Mouse (Mus musculus): Measurements from ENCODE around the gene Cass4. TPM values are rescaled to one million over a fixed set of nuclear protein-coding genes. Genes with fewer than 3 reads are reported as not detected.

Cass4 gene
- polyA plus RNA-seq, 1 experiment from 2014 or later = 0.31 TPM

DNA sequence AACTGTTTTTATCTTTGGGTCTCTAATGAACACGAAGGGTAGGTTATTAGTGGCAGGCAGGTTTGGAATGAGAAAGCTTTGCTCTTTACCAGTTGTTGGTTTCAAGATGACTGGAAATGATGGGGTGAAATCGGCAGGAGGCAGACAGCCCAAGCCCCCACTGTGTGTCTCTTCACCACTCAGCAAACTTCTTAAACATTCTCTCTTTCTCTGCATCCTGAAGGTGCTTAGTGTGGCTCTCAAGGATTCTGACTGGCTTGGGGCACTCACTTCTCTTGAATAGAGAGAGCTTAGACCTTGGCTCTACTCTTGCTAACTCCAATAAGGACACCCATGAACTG, 428 bp downstream of the Cass4 start:
- H3K27ac ChIP-seq (replicated peaks) = no peak overlapping the region

DNA sequence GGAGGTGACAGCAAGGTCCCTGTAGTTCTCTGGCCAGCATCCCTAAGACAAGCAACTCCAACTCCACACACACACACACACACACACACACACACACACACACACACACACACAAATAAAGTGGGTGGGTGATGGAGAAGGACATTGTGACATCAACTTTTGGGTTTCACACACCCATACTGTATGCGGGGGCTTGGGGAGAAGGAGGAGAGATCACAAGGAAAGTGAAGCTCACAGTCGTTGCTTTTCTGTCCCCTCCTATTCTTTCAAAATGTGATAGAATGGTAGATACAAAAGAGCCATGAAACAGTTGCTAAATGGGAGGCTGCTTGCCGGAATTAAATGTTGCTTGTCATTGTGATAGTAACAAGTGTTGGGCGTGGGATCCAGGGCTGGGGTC, 1.1 kb downstream of the Cass4 start:
- no peak overlapping the region for H3K4me2 ChIP-seq (replicated peaks)
- H3K4me3 ChIP-seq = no peak overlapping the region
- no peaks in the 10 kb centered on the region for H3K9me3 ChIP-seq
- H3K36me3 ChIP-seq = no peaks in the 10 kb centered on the region
- no peak overlapping the region for H3K9ac ChIP-seq (replicated peaks)
- no peak for ATAC-seq (ENCODE audit: low FRiP score, low read depth)
- WGBS = 80% methylated on average over 4 of the region's 4 CpGs
- peaks cover 5% of the 10 kb centered on the region; the same call in 1 of the 2 replicates for H3K4me1 ChIP-seq
- no peaks in the 10 kb centered on the region for H3K27me3 ChIP-seq
- no peak overlapping the region for H3K27ac ChIP-seq (replicated peaks)

More for the DNA sequence above, 428 bp downstream of the Cass4 start:
- Histone ChIP-seq H3K9me3 (no peaks in the 10 kb centered on the region), H3K9ac (replicated peaks) (no peak overlapping the region), H3K36me3 (no peaks in the 10 kb centered on the region), H3K27me3 (no peaks in the 10 kb centered on the region), H3K4me3 (no peak overlapping the region), H3K4me2 (replicated peaks) (no peak overlapping the region), H3K4me1 (peaks cover 5% of the 10 kb centered on the region; the same call in 1 of the 2 replicates)
- no peak for ATAC-seq (ENCODE audit: low FRiP score, low read depth)
- 72% methylated on average over 2 of the region's 2 CpGs for WGBS

DNA sequence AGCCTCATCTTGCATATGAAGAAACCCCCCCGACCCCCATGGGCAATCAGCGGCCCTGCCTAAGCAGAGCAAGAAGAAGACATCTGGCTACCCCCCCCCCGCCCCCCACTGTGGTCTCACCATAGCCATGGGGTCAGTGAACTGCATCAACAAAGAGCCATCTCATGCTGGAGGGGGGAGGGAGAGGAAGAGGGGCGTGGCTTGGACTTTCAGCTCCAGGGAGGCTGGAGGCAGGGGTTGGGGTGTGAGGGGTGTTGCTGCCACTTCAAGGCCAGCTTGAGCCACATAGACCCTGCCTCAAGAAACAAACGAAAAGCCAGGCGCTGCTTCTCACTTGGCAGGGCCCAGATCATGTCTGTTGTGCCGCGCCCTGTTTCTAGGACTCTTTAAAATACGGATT, 2.4 kb downstream of the Cass4 start:
- no peak overlapping the region for H3K4me2 ChIP-seq (replicated peaks)
- no peak overlapping the region for H3K27ac ChIP-seq (replicated peaks)
- 47% methylated on average over 9 of the region's 9 CpGs for WGBS

DNA sequence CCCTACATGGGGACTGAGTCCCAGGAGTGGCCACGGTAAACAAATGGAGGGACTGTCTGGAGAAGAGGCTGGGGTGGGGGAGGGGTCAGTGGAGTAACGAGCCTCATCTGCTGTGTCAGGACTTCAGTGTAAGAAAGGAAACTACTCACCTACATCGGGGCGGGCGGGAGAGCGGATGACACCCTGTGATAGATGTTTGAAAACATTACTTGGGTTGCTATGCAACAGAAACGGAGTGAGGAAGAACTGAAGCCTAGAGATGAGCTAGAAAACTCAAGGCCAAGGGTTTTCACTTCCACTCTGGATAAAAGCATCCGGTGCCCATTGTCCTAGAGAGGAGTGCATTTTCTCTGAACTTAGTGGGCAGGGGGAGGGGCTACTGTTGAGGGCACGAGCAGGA, 6.3 kb downstream of the Cass4 start:
- ATAC-seq (ENCODE audit: low FRiP score, low read depth) = no peak

More for the DNA sequence above, 2.4 kb downstream of the Cass4 start:
- Histone ChIP-seq H3K9me3 (no peaks in the 10 kb centered on the region), H3K4me1 (peaks cover 5% of the 10 kb centered on the region; the same call in 1 of the 2 replicates), H3K9ac (replicated peaks) (no peak overlapping the region), H3K36me3 (no peaks in the 10 kb centered on the region), H3K4me3 (no peak overlapping the region), H3K27me3 (no peaks in the 10 kb centered on the region)
- ATAC-seq (ENCODE audit: low FRiP score, low read depth) = no peak

DNA sequence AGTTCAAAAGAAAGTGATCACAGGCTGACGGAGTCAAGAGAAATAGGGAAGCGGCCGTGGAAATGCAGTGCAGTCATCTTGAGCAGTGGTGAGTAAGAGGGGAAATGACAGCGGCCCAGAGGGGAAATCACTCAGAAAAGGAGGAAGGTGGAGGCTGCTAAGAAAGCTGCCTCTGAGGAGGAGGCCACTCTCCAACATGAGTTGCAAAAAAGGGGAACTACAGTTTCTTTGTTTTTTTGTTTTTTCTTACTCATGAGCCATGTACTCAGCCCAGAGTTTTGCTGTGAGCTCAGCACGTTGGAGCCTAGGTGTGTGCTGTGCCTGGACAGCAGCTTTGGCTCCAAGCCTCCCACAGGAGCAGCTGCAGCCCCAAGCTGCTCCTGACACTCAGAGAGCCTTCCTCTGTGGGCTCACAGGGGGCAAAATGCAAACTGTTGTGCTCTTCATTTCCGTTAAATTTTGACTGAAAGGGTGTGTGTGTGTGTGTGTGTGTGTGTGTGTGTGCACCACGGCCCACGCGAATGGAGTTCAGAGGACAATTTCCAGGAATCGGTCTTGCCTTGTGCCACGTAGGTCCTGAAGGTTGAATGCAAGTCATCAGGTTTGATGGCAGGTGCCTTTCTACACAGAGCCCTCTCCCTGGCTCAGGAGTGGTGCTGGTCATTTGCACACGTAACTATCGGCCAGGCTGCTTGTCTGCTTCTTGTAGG, 7.7 kb downstream of the Cass4 start:
- no peaks in the 10 kb centered on the region for H3K36me3 ChIP-seq
- ATAC-seq (ENCODE audit: low FRiP score, low read depth) = no peak
- no peak overlapping the region for H3K4me2 ChIP-seq (replicated peaks)
- H3K4me3 ChIP-seq = no peak overlapping the region
- no peak overlapping the region for H3K27ac ChIP-seq (replicated peaks)
- no peak overlapping the region for H3K9ac ChIP-seq (replicated peaks)
- H3K4me1 ChIP-seq = no peaks in the 10 kb centered on the region
- no peaks in the 10 kb centered on the region for H3K9me3 ChIP-seq
- no peaks in the 10 kb centered on the region for H3K27me3 ChIP-seq
- 79% methylated on average over 13 of the region's 13 CpGs for WGBS

More for the DNA sequence above, 6.3 kb downstream of the Cass4 start:
- no peaks in the 10 kb centered on the region for H3K27me3 ChIP-seq
- H3K4me3 ChIP-seq = no peak overlapping the region
- no peak overlapping the region for H3K9ac ChIP-seq (replicated peaks)
- no peak overlapping the region for H3K4me2 ChIP-seq (replicated peaks)
- no peak overlapping the region for H3K27ac ChIP-seq (replicated peaks)
- H3K4me1 ChIP-seq = peaks cover 5% of the 10 kb centered on the region; the same call in 1 of the 2 replicates
- whole genome bisulfite sequencing = 42% methylated on average over 9 of the region's 9 CpGs
- H3K36me3 ChIP-seq = no peaks in the 10 kb centered on the region
- H3K9me3 ChIP-seq = no peaks in the 10 kb centered on the region

DNA sequence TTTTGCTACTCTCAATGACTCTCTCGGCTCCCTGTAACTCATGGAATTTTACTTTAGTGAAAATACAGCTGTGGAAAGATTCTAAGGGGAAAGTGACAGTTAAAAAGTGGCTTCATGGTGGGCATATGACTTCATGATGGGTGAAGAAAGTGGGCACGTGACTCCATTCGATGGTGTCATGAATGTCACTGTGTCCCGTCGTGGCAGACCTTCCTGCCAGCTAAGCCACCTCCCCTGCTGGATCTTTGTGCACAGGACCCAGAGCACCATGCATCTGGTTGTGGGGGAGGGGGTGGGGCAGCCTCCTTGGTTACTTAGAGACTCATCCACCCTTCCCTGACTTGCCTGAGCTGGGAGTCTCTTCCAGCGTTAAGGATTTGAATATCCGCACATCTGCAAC, 10.6 kb downstream of the Cass4 start:
- ATAC-seq (ENCODE audit: low FRiP score, low read depth) = no peak
- no peaks in the 10 kb centered on the region for H3K4me1 ChIP-seq
- no peak overlapping the region for H3K4me2 ChIP-seq (replicated peaks)
- H3K9me3 ChIP-seq = no peaks in the 10 kb centered on the region
- H3K9ac ChIP-seq (replicated peaks) = no peak overlapping the region
- no peak overlapping the region for H3K4me3 ChIP-seq
- no peaks in the 10 kb centered on the region for H3K27me3 ChIP-seq
- no peaks in the 10 kb centered on the region for H3K36me3 ChIP-seq
- WGBS = 64% methylated on average over 7 of the region's 7 CpGs
- H3K27ac ChIP-seq (replicated peaks) = no peak overlapping the region

DNA sequence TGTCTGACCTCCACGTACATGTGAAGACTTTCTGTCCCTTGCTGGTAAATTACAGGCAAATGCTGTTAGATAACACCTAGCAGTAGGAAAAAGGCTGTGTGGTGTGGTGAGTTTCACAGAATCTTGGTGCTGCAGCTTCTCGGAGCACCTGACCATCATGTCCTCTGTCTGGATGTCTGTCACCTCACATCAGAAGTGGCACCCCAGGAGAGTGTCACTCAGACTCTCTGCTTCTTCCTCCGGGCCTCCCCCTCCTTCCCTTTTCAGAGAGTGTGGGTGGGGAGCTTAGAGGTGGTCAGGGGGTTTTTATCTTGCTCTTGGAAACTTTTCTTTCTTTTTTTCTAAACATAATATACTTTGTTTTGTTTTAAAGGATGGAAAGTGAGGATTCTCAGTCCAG, 11.4 kb downstream of the Cass4 start:
- no peaks in the 10 kb centered on the region for H3K9me3 ChIP-seq
- no peak overlapping the region for H3K4me3 ChIP-seq
- no peaks in the 10 kb centered on the region for H3K4me1 ChIP-seq
- WGBS = 74% methylated on average over 3 of the region's 3 CpGs
- no peak overlapping the region for H3K9ac ChIP-seq (replicated peaks)
- no peak overlapping the region for H3K27ac ChIP-seq (replicated peaks)
- no peak for ATAC-seq (ENCODE audit: low FRiP score, low read depth)
- H3K36me3 ChIP-seq = no peaks in the 10 kb centered on the region
- H3K27me3 ChIP-seq = no peaks in the 10 kb centered on the region
- no peak overlapping the region for H3K4me2 ChIP-seq (replicated peaks)

DNA sequence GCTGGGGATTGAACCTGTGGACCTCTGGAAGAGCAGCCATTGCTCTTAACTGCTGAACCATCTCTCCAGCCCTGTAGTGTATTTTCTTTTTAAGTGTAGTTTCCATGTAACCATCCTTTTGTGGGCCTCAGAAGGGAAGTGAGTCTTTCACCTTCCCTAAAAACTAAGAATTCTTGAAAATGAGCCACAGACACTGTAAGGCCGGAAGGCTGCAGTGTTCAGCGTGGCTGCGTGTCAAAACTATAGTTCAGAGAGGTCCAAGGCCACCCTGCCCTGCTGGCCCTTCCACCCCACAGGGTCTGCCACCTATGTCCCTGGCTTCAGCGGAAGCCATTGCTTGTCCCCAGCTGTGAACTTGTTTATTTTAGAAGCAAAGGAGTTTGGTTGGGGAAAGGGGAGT, 12.6 kb downstream of the Cass4 start:
- 78% methylated on average over 4 of the region's 4 CpGs for WGBS
- Histone ChIP-seq H3K27me3 (no peaks in the 10 kb centered on the region), H3K9ac (replicated peaks) (no peak overlapping the region), H3K4me2 (replicated peaks) (no peak overlapping the region), H3K36me3 (no peaks in the 10 kb centered on the region), H3K4me1 (no peaks in the 10 kb centered on the region), H3K9me3 (no peaks in the 10 kb centered on the region), H3K4me3 (no peak overlapping the region), H3K27ac (replicated peaks) (no peak overlapping the region)
- no peak for ATAC-seq (ENCODE audit: low FRiP score, low read depth)

DNA sequence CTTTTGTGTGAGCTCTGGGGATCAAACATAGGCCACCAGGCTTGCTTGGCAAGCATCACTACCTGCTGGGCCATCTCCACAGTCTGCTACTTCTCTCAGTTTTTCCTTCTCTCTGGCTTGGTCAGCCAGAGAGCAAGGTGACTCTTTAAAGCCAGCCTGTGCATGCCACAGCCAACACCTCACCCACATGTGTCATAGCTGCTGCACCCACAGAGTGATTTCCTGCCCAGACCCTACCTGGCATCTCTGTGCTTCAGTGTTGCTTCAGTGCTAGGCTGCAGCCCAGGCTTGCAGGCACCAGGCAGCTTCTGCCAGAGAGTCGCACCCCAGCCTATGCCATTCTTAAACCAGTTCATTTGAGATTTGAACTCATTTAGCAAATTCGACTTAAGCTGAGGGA, 13.9 kb downstream of the Cass4 start:
- WGBS = 72% methylated on average over 2 of the region's 2 CpGs

DNA sequence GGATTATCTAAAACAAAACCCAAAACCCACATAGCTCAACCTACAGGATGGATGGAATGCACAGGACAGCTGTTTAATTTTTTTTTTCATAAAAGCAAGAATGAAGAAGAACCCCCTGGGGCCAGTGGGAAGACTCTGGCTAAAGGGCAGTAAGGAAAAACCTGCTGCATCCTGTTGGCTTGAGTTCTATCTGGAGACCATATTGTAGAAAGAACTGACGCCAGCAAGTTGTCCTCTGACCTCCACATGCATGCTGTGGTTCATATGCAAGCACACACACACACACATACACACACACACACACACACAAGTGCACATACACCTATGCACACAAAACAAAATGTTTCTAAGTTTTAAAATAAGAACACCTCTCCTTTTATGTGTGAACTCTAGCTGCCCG, 17.1 kb downstream of the Cass4 start:
- no peak overlapping the region for H3K4me2 ChIP-seq (replicated peaks)
- no peak overlapping the region for H3K27ac ChIP-seq (replicated peaks)
- 86% methylated on average over 2 of the region's 2 CpGs for WGBS
- H3K4me1 ChIP-seq = peaks cover 4% of the 10 kb centered on the region; the same call in 1 of the 2 replicates
- no peaks in the 10 kb centered on the region for H3K27me3 ChIP-seq
- H3K9ac ChIP-seq (replicated peaks) = no peak overlapping the region
- no peaks in the 10 kb centered on the region for H3K36me3 ChIP-seq
- H3K4me3 ChIP-seq = no peak overlapping the region
- no peak for ATAC-seq (ENCODE audit: low FRiP score, low read depth)
- no peaks in the 10 kb centered on the region for H3K9me3 ChIP-seq

More for the DNA sequence above, 13.9 kb downstream of the Cass4 start:
- Histone ChIP-seq H3K27ac (replicated peaks) (no peak overlapping the region), H3K4me1 (peaks cover 2% of the 10 kb centered on the region; the same call in 1 of the 2 replicates), H3K4me2 (replicated peaks) (no peak overlapping the region), H3K4me3 (no peak overlapping the region), H3K36me3 (no peaks in the 10 kb centered on the region), H3K27me3 (no peaks in the 10 kb centered on the region), H3K9me3 (no peaks in the 10 kb centered on the region), H3K9ac (replicated peaks) (no peak overlapping the region)
- no peak for ATAC-seq (ENCODE audit: low FRiP score, low read depth)

DNA sequence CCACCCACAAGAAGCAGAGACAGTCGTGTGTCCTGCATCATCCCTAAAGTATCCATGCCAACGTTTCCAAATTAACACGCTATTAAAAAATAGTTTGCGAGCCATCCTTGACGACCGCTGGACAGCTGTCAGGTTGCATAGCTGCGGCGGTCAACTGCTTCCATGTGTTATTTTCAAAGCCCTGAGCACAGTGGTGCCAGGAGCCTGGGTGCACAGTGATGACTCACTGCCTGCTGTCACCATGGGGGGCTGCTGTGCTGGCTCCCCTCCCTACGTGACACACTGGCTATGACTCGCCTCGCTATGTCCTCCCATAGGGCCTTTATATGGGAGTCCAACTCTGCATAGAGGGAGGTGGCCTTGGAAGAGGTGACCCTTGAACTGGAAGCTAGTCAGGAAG, 17.5 kb downstream of the Cass4 start:
- Histone ChIP-seq H3K9ac (replicated peaks) (no peak overlapping the region), H3K36me3 (no peaks in the 10 kb centered on the region), H3K4me1 (peaks cover 4% of the 10 kb centered on the region; the same call in 1 of the 2 replicates), H3K9me3 (no peaks in the 10 kb centered on the region), H3K4me2 (replicated peaks) (no peak overlapping the region), H3K27me3 (no peaks in the 10 kb centered on the region), H3K27ac (replicated peaks) (no peak overlapping the region), H3K4me3 (no peak overlapping the region)
- no peak for ATAC-seq (ENCODE audit: low FRiP score, low read depth)
- WGBS = 82% methylated on average over 11 of the region's 11 CpGs

DNA sequence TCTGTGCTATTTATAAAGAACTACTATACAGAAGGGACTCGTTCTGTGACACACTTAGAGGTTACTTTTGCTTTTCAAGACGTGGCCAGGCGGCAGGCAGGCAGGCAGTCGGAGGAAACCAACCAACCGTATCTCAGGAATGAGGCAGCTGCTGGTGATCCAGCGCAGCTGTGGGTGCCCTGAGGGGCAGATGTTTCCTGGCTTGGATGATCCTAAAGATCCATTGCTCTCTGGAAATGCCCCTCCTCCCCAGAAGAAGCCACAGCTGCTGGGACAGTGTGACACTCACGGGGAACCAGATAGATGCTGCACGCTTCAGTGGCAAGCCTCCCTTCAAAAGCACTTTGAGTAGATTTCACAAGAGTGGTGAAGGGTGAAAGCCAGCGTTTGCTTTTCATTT, 18.9 kb downstream of the Cass4 start:
- H3K4me1 ChIP-seq = peaks cover 4% of the 10 kb centered on the region; the same call in 1 of the 2 replicates
- H3K36me3 ChIP-seq = no peaks in the 10 kb centered on the region
- no peak overlapping the region for H3K27ac ChIP-seq (replicated peaks)
- no peak for ATAC-seq (ENCODE audit: low FRiP score, low read depth)
- no peaks in the 10 kb centered on the region for H3K9me3 ChIP-seq
- no peaks in the 10 kb centered on the region for H3K27me3 ChIP-seq
- no peak overlapping the region for H3K9ac ChIP-seq (replicated peaks)
- H3K4me2 ChIP-seq (replicated peaks) = no peak overlapping the region; the same call in 1 of the 2 replicates
- no peak overlapping the region for H3K4me3 ChIP-seq
- 10% methylated on average over 9 of the region's 9 CpGs for WGBS

DNA sequence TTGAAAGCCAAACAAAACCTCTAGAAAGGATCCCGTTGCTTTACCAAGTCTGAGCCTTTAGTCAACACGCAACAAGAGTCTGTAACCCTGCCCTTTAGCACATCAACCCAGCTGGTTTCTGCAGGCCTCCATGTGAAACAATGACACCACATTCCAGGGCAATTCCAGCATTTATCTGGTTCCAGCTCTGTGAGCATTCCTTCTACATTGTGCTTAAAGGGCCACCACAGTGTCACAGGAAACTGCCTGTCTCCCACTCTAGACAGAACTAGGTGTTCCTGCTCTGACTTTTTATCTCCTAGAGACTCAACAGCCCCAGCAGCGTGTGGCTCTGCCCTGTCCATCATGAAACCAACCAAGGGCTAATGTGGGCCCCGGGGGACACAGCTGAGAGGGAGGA, 19.7 kb downstream of the Cass4 start:
- Histone ChIP-seq H3K36me3 (no peaks in the 10 kb centered on the region), H3K4me1 (peaks cover 4% of the 10 kb centered on the region; the same call in 1 of the 2 replicates), H3K9me3 (no peaks in the 10 kb centered on the region), H3K4me3 (no peak overlapping the region), H3K4me2 (replicated peaks) (no peak overlapping the region), H3K9ac (replicated peaks) (no peak overlapping the region), H3K27me3 (no peaks in the 10 kb centered on the region), H3K27ac (replicated peaks) (no peak overlapping the region)
- ATAC-seq (ENCODE audit: low FRiP score, low read depth) = no peak
- 23% methylated on average over 4 of the region's 4 CpGs for WGBS

All from midbrain, embryonic 12.5 days (tissue).